Mouse (Mus musculus): Measurements from ENCODE around the gene Senp6. TPM values are rescaled to one million over a fixed set of nuclear protein-coding genes. Genes with fewer than 3 reads are reported as not detected.

Senp6 gene
- polyA plus RNA-seq, 1 experiment: 6.9 TPM

DNA sequence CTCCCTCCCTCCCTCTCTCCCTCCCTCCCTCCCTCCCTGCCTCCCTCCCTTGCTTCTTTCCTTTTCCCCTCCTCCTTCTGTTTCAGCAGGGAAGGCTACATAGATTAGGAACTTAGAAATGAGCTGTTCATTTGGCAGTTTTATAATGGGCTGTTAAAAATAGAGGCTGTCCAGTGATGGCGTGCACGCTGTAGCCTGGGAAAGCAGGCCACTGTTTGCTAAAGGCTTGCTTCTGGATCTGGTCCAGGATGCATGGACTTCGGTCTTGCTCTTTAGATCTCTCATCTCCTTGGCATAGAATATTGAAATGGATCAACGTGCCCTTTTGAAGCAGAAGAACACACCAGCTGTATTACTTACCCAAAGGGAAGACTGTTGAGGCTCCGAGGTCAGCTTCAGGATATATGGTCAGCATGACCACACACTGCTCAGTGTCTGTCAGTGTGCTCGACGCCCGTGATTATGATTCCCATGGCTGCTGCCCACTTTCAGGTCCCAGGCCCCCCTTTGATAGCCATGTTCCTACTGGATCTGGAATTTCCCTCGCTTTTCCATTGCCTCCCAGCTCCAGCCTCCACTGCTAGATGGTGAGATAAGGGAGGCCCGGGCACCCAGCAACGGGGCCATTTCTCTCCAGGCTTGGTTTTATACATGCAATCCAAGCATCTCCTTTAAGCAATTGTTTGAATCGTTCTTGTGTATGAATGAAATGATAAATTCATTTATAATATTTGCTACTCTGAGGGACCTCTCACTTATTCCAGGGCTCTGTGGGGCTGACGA is 110.2 kb downstream of the Senp6 start:
- no peaks in the 10 kb centered on the region for H3K27me3 ChIP-seq (ENCODE audit: control insufficient read depth)
- H3K4me1 ChIP-seq (ENCODE audit: control insufficient read depth): no peaks in the 10 kb centered on the region
- TF ChIP-seq TAL1 (IDR thresholded peaks at IDR 0.05; ENCODE audit: low read length) (no peak), GATA1 (IDR thresholded peaks at IDR 0.05; ENCODE audit: low read length) (no peak)
- no peaks in the 10 kb centered on the region for H3K9me3 ChIP-seq (ENCODE audit: control insufficient read depth, low read length)
- H3K36me3 ChIP-seq (ENCODE audit: control insufficient read depth): no peaks in the 10 kb centered on the region
- no peak overlapping the region for H3K4me3 ChIP-seq (replicated peaks)

DNA sequence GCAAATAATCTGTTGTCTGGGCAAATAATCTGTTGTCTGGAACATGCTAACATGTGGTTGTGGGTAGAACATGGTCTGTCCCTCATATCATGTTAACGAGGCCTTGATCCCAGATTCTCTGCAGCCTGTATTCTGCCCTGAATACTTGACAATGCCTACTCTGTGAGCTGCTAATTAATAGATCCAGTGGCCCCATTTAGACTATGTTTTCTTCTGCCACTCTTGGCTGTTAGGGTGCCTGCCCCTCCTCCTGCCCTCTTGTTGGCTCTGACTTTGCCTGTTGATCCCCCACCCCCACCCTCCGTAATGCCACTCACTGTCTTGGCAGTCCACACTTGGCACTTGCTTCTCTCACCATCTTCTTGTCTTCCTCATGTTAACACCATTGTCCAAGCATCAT is 112.0 kb downstream of the Senp6 start:
- Histone ChIP-seq H3K4me1 (ENCODE audit: control insufficient read depth) (no peaks in the 10 kb centered on the region), H3K4me3 (replicated peaks) (no peak overlapping the region)
- TF ChIP-seq TAL1 (IDR thresholded peaks at IDR 0.05; ENCODE audit: low read length): no peak
- TF ChIP-seq GATA1 (IDR thresholded peaks at IDR 0.05; ENCODE audit: low read length): no peak

DNA sequence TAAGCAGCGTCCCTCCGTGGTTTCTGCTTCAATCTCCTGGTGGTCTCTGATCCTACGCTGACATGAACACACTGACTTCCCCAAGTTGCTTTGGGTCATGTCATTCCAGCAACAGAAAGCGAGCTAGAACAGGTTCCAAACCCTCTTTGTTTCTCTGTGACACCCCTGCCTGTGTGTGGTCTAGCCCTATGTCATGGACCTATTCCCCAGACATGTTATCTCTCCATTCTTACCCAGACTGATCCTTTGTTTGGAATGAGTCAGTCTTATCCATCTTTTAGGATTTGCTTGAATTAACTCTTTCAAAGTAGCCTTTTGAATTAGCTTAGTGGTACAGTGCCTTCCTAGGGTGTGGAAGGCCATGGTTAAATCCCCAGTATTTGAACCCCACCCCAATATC is 113.0 kb downstream of the Senp6 start:
- Histone ChIP-seq H3K27me3 (ENCODE audit: control insufficient read depth) (no peaks in the 10 kb centered on the region), H3K4me1 (ENCODE audit: control insufficient read depth) (no peaks in the 10 kb centered on the region), H3K36me3 (ENCODE audit: control insufficient read depth) (no peaks in the 10 kb centered on the region), H3K9me3 (ENCODE audit: control insufficient read depth, low read length) (no peaks in the 10 kb centered on the region), H3K4me3 (replicated peaks) (no peak overlapping the region)
- TF ChIP-seq TAL1 (IDR thresholded peaks at IDR 0.05; ENCODE audit: low read length) (no peak), GATA1 (IDR thresholded peaks at IDR 0.05; ENCODE audit: low read length) (no peak)

More for the DNA sequence above, 112.0 kb downstream of the Senp6 start:
- Histone ChIP-seq H3K9me3 (ENCODE audit: control insufficient read depth, low read length) (no peaks in the 10 kb centered on the region), H3K36me3 (ENCODE audit: control insufficient read depth) (no peaks in the 10 kb centered on the region), H3K27me3 (ENCODE audit: control insufficient read depth) (no peaks in the 10 kb centered on the region)

DNA sequence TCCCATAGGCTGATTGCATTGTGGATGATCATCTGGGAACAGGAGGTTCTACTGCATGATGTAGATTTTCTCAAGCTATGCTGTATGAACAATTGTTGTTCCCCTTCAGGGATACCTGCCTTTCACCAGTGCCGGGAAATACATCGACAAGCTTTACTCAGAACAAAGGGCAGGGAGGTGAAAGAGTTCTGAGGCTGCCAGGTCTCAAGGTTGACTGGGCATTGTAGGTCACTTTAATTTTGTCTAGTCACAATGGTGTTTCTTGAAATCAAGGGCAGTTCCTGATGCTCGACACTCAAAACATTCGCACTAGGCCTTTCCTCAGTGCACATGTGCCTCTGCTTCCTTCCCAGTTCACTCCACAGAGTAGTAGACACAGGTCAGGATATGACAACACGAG is 114.1 kb downstream of the Senp6 start:
- no peak overlapping the region for H3K4me3 ChIP-seq (replicated peaks)
- H3K27me3 ChIP-seq (ENCODE audit: control insufficient read depth): no peaks in the 10 kb centered on the region
- H3K36me3 ChIP-seq (ENCODE audit: control insufficient read depth): no peaks in the 10 kb centered on the region
- no peak for TF ChIP-seq TAL1 (IDR thresholded peaks at IDR 0.05; ENCODE audit: low read length)
- no peaks in the 10 kb centered on the region for H3K9me3 ChIP-seq (ENCODE audit: control insufficient read depth, low read length)
- no peaks in the 10 kb centered on the region for H3K4me1 ChIP-seq (ENCODE audit: control insufficient read depth)

DNA sequence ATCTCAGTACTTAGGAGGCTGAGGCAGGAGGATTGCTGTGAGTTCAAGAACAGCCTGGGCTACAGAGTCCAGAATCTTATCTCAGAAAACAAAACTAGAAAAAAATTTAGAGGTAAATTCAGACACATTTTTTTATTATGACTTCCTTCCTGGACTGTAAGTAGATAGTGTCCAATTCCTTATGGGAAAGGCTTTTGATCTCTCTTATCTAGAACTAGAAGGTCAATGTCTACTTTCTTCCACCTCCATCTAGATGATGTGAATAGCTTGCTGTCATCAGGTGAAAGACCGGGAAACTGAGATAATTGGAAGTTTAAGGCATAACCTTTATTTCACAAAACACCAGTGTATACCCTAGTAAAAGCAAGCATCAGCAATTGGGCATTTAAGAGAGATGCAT is 115.0 kb downstream of the Senp6 start:
- H3K4me3 ChIP-seq (replicated peaks): no peak overlapping the region
- no peaks in the 10 kb centered on the region for H3K27me3 ChIP-seq (ENCODE audit: control insufficient read depth)
- no peaks in the 10 kb centered on the region for H3K36me3 ChIP-seq (ENCODE audit: control insufficient read depth)
- TF ChIP-seq GATA1 (IDR thresholded peaks at IDR 0.05; ENCODE audit: low read length) (no peak), TAL1 (IDR thresholded peaks at IDR 0.05; ENCODE audit: low read length) (no peak)
- no peaks in the 10 kb centered on the region for H3K4me1 ChIP-seq (ENCODE audit: control insufficient read depth)
- H3K9me3 ChIP-seq (ENCODE audit: control insufficient read depth, low read length): no peaks in the 10 kb centered on the region

DNA sequence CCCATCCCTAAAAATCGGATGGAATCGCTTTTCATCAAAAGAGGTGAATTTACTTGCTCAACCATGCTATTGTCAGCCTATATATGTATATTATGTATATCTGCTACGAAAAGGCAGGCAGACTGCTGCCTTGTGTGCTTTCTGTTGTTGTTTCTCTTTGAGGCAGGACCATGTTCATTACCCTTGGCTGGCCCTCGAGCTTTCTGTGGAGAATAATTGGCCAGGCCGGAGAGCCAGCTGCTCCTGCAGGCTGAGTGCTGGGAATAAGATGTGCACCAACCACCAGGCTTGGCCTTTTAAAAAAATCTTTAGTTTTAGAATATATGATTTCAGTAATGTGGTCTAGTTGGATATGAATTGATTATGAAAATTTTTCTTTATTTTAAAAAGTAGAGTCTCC is 117.4 kb downstream of the Senp6 start:
- Histone ChIP-seq H3K9me3 (ENCODE audit: control insufficient read depth, low read length) (no peaks in the 10 kb centered on the region), H3K4me1 (ENCODE audit: control insufficient read depth) (no peaks in the 10 kb centered on the region), H3K27me3 (ENCODE audit: control insufficient read depth) (no peaks in the 10 kb centered on the region), H3K36me3 (ENCODE audit: control insufficient read depth) (no peaks in the 10 kb centered on the region), H3K4me3 (replicated peaks) (no peak overlapping the region)
- no peak for TF ChIP-seq TAL1 (IDR thresholded peaks at IDR 0.05; ENCODE audit: low read length)
- no peak for TF ChIP-seq GATA1 (IDR thresholded peaks at IDR 0.05; ENCODE audit: low read length)

DNA sequence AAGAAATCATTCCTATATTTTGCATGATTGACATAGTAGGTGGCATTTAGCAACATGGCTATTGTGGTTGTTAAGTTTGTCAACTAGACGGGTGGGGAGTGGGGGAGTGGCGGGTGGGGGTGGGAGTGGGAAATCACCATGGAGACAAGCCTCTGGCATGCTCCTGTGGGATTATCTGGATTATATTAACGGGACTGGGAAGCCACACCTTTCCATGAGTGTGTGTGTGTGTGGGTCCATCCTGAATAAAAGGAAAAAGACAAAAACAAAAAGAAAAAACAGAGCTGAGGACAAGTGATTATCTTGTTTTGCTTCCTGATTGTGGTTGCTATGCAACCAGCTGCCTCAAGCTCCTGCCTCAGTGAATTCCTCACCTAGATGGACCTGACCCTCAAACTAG is 119.0 kb downstream of the Senp6 start:
- TF ChIP-seq TAL1 (IDR thresholded peaks at IDR 0.05; ENCODE audit: low read length): no peak
- TF ChIP-seq GATA1 (IDR thresholded peaks at IDR 0.05; ENCODE audit: low read length): no peak
- Histone ChIP-seq H3K4me1 (ENCODE audit: control insufficient read depth) (no peaks in the 10 kb centered on the region), H3K36me3 (ENCODE audit: control insufficient read depth) (no peaks in the 10 kb centered on the region), H3K27me3 (ENCODE audit: control insufficient read depth) (no peaks in the 10 kb centered on the region), H3K9me3 (ENCODE audit: control insufficient read depth, low read length) (no peaks in the 10 kb centered on the region), H3K4me3 (replicated peaks) (no peak overlapping the region)

DNA sequence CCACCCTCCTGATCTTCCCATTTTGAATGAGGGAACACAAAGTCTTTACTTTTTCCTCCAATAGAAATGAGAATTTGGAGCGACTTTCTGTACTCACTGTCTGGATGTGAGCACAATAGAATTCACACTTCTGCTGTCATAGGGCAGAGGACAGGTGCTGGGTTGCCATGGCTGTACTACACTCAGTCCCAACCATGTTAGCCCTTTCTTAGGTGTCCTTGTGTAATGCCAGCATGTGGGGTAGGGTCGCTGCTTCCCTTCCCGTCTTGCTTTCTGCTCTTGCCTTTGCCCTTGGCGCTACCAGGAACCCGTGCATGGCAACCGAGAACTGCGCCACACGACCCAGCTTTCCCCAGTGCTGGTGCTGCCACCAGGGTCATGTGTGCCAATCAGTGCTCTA is 120.0 kb downstream of the Senp6 start:
- Histone ChIP-seq H3K36me3 (ENCODE audit: control insufficient read depth) (no peaks in the 10 kb centered on the region), H3K27me3 (ENCODE audit: control insufficient read depth) (no peaks in the 10 kb centered on the region), H3K9me3 (ENCODE audit: control insufficient read depth, low read length) (no peaks in the 10 kb centered on the region), H3K4me3 (replicated peaks) (no peak overlapping the region), H3K4me1 (ENCODE audit: control insufficient read depth) (no peaks in the 10 kb centered on the region)
- TF ChIP-seq TAL1 (IDR thresholded peaks at IDR 0.05; ENCODE audit: low read length): no peak
- TF ChIP-seq GATA1 (IDR thresholded peaks at IDR 0.05; ENCODE audit: low read length): no peak

DNA sequence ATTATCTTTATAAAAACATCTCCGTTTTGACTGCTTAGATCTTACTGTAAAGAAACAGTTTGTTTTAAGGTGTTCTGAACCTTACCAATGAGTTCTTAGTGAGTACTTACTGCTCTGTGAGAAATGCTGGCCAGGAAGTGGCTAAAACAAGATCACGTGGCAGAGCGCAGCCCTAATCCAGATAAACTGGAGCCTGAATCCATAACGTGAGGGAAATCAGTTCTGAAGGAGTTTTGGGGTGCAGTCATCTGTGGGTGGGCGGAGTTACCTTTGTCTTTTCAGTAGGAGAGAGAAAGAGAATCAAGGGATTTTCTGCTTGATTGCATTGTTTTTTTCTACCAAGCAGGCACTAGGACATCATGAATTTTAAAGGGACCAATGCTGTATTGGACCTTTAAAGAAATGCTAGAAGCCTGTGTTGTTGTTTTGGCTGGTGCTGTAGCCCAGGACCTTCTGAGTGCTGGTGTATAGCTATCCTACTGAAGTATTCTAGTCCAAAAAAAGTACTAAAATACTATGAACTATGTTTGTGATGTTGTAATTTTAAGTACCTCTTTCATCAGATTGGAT is 121.7 kb downstream of the Senp6 start:
- Histone ChIP-seq H3K36me3 (ENCODE audit: control insufficient read depth) (no peaks in the 10 kb centered on the region), H3K27me3 (ENCODE audit: control insufficient read depth) (no peaks in the 10 kb centered on the region), H3K9me3 (ENCODE audit: control insufficient read depth, low read length) (no peaks in the 10 kb centered on the region), H3K4me1 (ENCODE audit: control insufficient read depth) (no peaks in the 10 kb centered on the region), H3K4me3 (replicated peaks) (no peak overlapping the region)
- TF ChIP-seq GATA1 (IDR thresholded peaks at IDR 0.05; ENCODE audit: low read length) (no peak), TAL1 (IDR thresholded peaks at IDR 0.05; ENCODE audit: low read length) (no peak)
